Mouse (Mus musculus): ENCODE data around the gene Gm5538. TPM values are rescaled to one million over a fixed set of nuclear protein-coding genes. Genes with fewer than 3 reads are reported as not detected.

The Gm5538 gene
- not detected for total RNA-seq (2018; cell fraction: chromatin; rRNA removed)
- total RNA-seq (2018; cell fraction: cytosol; rRNA removed): not detected
- total RNA-seq (2018; cell fraction: nucleus; rRNA removed): not detected
- polyA plus RNA-seq (2018): not detected in 3 replicates

- H3K27ac ChIP-seq: no peak within 1 kb of the TSS
- H3K79me2 ChIP-seq (ENCODE audit: inconsistent target): no peaks in the 10 kb centered on the region
- H3K36me3 ChIP-seq (ENCODE audit: inconsistent target): no peaks in the 10 kb centered on the region
- no peak within 1 kb of the TSS for H3K4me3 ChIP-seq (ENCODE audit: inconsistent target)
- whole genome bisulfite sequencing (ENCODE audit: missing documents): 100% methylated on average over 2 of the region's 2 CpGs
These were observed at the start of gene Gm5538 for GRCm38 (mm10) chr3:59729490-59729889. Gene Gm5538 (plus strand): TSS chr3:59729790.

GRCm38 (mm10) chr3:59697391-59697790 is 32.2 kb upstream of the Gm5538 start:
- no peak overlapping the region for H3K27ac ChIP-seq
- no peaks in the 10 kb centered on the region for H3K36me3 ChIP-seq (ENCODE audit: inconsistent target)
- no peak overlapping the region for H3K4me3 ChIP-seq (ENCODE audit: inconsistent target)
- 92% methylated on average over 3 of the region's 3 CpGs for WGBS (ENCODE audit: missing documents)
- H3K79me2 ChIP-seq (ENCODE audit: inconsistent target): no peaks in the 10 kb centered on the region

GRCm38 (mm10) chr3:59702614-59703110 is 26.9 kb upstream of the Gm5538 start:
- no peaks in the 10 kb centered on the region for H3K36me3 ChIP-seq (ENCODE audit: inconsistent target)
- no peaks in the 10 kb centered on the region for H3K79me2 ChIP-seq (ENCODE audit: inconsistent target)
- no peak overlapping the region for H3K4me3 ChIP-seq (ENCODE audit: inconsistent target)
- H3K27ac ChIP-seq: no peak overlapping the region
- 33% methylated on average over 1 of the region's 1 CpGs for WGBS (ENCODE audit: missing documents)

GRCm38 (mm10) chr3:59739866-59740265 is 10.3 kb downstream of the Gm5538 start:
- WGBS (ENCODE audit: missing documents): 78% methylated on average over 1 of the region's 1 CpGs
- Histone ChIP-seq H3K79me2 (ENCODE audit: inconsistent target) (no peaks in the 10 kb centered on the region), H3K36me3 (ENCODE audit: inconsistent target) (no peaks in the 10 kb centered on the region), H3K4me3 (ENCODE audit: inconsistent target) (no peak overlapping the region), H3K27ac (no peak overlapping the region)

- H3K27ac ChIP-seq: no peak overlapping the region
- WGBS (ENCODE audit: missing documents): 37% methylated on average over 2 of the region's 2 CpGs
- no peak overlapping the region for H3K4me3 ChIP-seq (ENCODE audit: inconsistent target)
- H3K79me2 ChIP-seq (ENCODE audit: inconsistent target): no peaks in the 10 kb centered on the region
- no peaks in the 10 kb centered on the region for H3K36me3 ChIP-seq (ENCODE audit: inconsistent target)
These were observed 14.6 kb downstream of the Gm5538 start for GRCm38 (mm10) chr3:59744181-59744580.

Other genes with a start within 250 kb of the Gm5538 start
- gene Gm8298, start 131.3 kb downstream of the Gm5538 start, polyA plus RNA-seq (2018): not detected in 3 replicates
- gene C130079G13Rik, start 195.4 kb downstream of the Gm5538 start, polyA plus RNA-seq (2018): not detected in 3 replicates

All from macrophage (primary cell).